8 mouse cellular contexts compared by ENCODE assay signal in the genomic region with DNA sequence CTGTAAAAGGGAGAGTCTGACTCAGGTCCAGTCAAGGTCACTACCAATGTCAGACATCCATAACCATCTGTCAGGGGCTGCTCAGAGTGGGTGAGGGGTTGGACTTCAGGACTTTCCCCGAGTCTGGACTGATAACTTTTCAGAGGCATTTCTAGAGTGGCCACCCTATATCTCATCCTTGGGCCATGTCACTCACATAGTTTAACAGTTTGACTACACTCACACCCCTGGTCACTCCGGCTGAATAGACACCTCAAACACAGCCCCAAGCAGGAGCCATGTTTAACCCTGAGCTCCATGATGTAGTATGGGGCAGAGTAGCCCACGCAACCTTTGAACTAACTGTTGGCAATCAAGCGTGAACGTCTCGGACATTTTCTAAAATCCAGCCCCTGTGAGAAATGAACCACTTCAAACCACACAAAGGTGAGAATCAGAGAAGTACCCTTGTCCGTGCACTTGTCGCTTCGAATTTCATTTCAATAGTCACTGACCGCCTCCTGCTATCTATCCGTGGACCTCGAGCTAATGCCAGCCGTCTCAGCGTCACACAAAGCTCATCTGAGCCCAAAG. TPM values are rescaled to one million over a fixed set of nuclear protein-coding genes. Genes with fewer than 3 reads are reported as not detected.
DNase-seq lines count a peak whose midpoint lies in the region; ATAC-seq and TF ChIP-seq lines count a peak whose summit lies in the region.

No protein-coding gene starts in this region.

- no peaks in the 10 kb centered on the region for H3K9me3 ChIP-seq in heart, embryonic 16.5 days (replicated peaks; ENCODE audit: control insufficient read depth, low read length)
- H3K9me3 ChIP-seq in hindbrain, embryonic 15.5 days: no peaks in the 10 kb centered on the region
- H3K9me3 ChIP-seq in midbrain, embryonic 14.5 days (ENCODE audit: control insufficient read depth, low read length): no peaks in the 10 kb centered on the region

- peak overlapping the region; percentile 89 for H3K27ac ChIP-seq in heart, embryonic 16.5 days (ENCODE audit: low read length)
- H3K27ac ChIP-seq in bone marrow macrophage, adult 2 months (ENCODE audit: insufficient read depth, low read depth, low read length): no peak overlapping the region
- H3K27ac ChIP-seq in hindbrain, embryonic 15.5 days (replicated peaks): peak overlapping the region; percentile 95
- H3K27ac ChIP-seq in midbrain, embryonic 14.5 days (replicated peaks; ENCODE audit: low read depth, low read length): peak overlapping the region; percentile 94

- TF ChIP-seq CTCF in bone marrow macrophage, adult 2 months (IDR thresholded peaks at IDR 0.05; ENCODE audit: low read depth, low read length): no peak

- H3K36me3 ChIP-seq in heart, embryonic 16.5 days (ENCODE audit: control insufficient read depth, insufficient read depth): no peaks in the 10 kb centered on the region
- 0 out of 2 replicates have a peak, but pooled peaks cover 3% of the 10 kb centered on the region for H3K36me3 ChIP-seq in hindbrain, embryonic 15.5 days
- H3K36me3 ChIP-seq in midbrain, embryonic 14.5 days (ENCODE audit: control insufficient read depth, insufficient read depth, low read length): peaks cover 16% of the 10 kb centered on the region

- H3K27me3 ChIP-seq in heart, embryonic 16.5 days (ENCODE audit: control insufficient read depth, insufficient read depth, low read length): no peaks in the 10 kb centered on the region
- H3K27me3 ChIP-seq in hindbrain, embryonic 15.5 days: no peaks in the 10 kb centered on the region
- H3K27me3 ChIP-seq in midbrain, embryonic 14.5 days (ENCODE audit: control insufficient read depth, insufficient read depth, low read length): no peaks in the 10 kb centered on the region

- DNase-seq in heart, adult 9 months (ENCODE audit: low spot score in 2 of 2): no peak
- DNase-seq in midbrain, embryonic 14.5 days: no peak
- no peak for DNase-seq in ovary, postnatal 36 days (ENCODE audit: low spot score)
- DNase-seq in cerebellum, adult 11 months: no peak
- DNase-seq in embryo, embryonic 10.5 days (ENCODE audit: low spot score): no peak

- WGBS in heart, embryonic 16.5 days: 11% methylated on average over 14 of the region's 14 CpGs
- WGBS in hindbrain, embryonic 15.5 days: 6% methylated on average over 14 of the region's 14 CpGs
- whole genome bisulfite sequencing in midbrain, embryonic 14.5 days: 6% methylated on average over 14 of the region's 14 CpGs

- H3K4me3 ChIP-seq in heart, embryonic 16.5 days (ENCODE audit: low read length): peak overlapping the region; percentile 80
- H3K4me3 ChIP-seq in bone marrow macrophage, adult 2 months (ENCODE audit: insufficient read depth, low read length): peak overlapping the region; percentile 64
- H3K4me3 ChIP-seq in hindbrain, embryonic 15.5 days: peak overlapping the region; percentile 64
- peak overlapping the region; percentile 75 for H3K4me3 ChIP-seq in midbrain, embryonic 14.5 days (replicated peaks; ENCODE audit: low read depth, low read length)

- peak overlapping the region; percentile 76 for H3K4me2 ChIP-seq in heart, embryonic 16.5 days (ENCODE audit: low read depth, low read length)
- peak overlapping the region; percentile 90 for H3K4me2 ChIP-seq in hindbrain, embryonic 15.5 days
- peak overlapping the region; percentile 97 for H3K4me2 ChIP-seq in midbrain, embryonic 14.5 days (ENCODE audit: low read length)

- peaks cover 19% of the 10 kb centered on the region for H3K4me1 ChIP-seq in heart, embryonic 16.5 days (ENCODE audit: control insufficient read depth, insufficient read depth, low read length)
- peaks cover 18% of the 10 kb centered on the region for H3K4me1 ChIP-seq in bone marrow macrophage, adult 2 months (ENCODE audit: control insufficient read depth, insufficient read depth, low read length)
- peaks cover 26% of the 10 kb centered on the region for H3K4me1 ChIP-seq in hindbrain, embryonic 15.5 days (replicated peaks)
- peaks cover 22% of the 10 kb centered on the region for H3K4me1 ChIP-seq in midbrain, embryonic 14.5 days (ENCODE audit: control insufficient read depth, insufficient read depth, low read length)

- ATAC-seq in heart, embryonic 16.5 days (replicated peaks; ENCODE audit: extremely low read depth, insufficient read depth, low FRiP score): no peak
- peak; percentile 15; the same call in 1 of the 2 replicates for ATAC-seq in hindbrain, embryonic 15.5 days (ENCODE audit: low FRiP score, low read depth)
- ATAC-seq in midbrain, embryonic 14.5 days (ENCODE audit: low FRiP score, low TSS enrichment): no peak

- no peak for TF ChIP-seq POLR2A in bone marrow macrophage, adult 2 months (IDR thresholded peaks at IDR 0.05; ENCODE audit: borderline replicate concordance, low read depth, low read length)

- peak overlapping the region; percentile 73 for H3K9ac ChIP-seq in heart, embryonic 16.5 days (ENCODE audit: low read length)
- peak overlapping the region; percentile 61 for H3K9ac ChIP-seq in hindbrain, embryonic 15.5 days
- H3K9ac ChIP-seq in midbrain, embryonic 14.5 days (replicated peaks; ENCODE audit: low read length): peak overlapping the region; percentile 48

RNA-seq across cellular contexts. Expression of a gene that starts 0.6 kb away (rescaled TPM):
- polyA plus RNA-seq in heart, embryonic 16.5 days (2015; fragmentation: Nextera tagmentation; extraction: Ambion mirVana): 35.1 and 37.1 TPM in 2 replicates
- polyA plus RNA-seq in bone marrow macrophage, adult 2 months (2012; ENCODE audit: insufficient read depth, insufficient read length, missing spikeins): 16.1 and 17.0 TPM in 2 replicates
- polyA plus RNA-seq in hindbrain, embryonic 15.5 days (2015; fragmentation: Nextera tagmentation; extraction: Ambion mirVana): 58.7 and 64.1 TPM in 2 replicates
- 58.2 and 75.9 TPM in 2 replicates for polyA plus RNA-seq in midbrain, embryonic 14.5 days (2014; fragmentation: Nextera tagmentation; extraction: Ambion mirVana)

RNA-seq across cellular contexts. Expression of a gene that starts 5.7 kb away (rescaled TPM):
- polyA plus RNA-seq in heart, embryonic 16.5 days (2015; fragmentation: Nextera tagmentation; extraction: Ambion mirVana): 225 and 234 TPM in 2 replicates
- 10.3 and 16.6 TPM in 2 replicates for polyA plus RNA-seq in bone marrow macrophage, adult 2 months (2012; ENCODE audit: insufficient read depth, insufficient read length, missing spikeins)
- polyA plus RNA-seq in hindbrain, embryonic 15.5 days (2015; fragmentation: Nextera tagmentation; extraction: Ambion mirVana): 27.0 and 28.4 TPM in 2 replicates
- 13.9 and 19.3 TPM in 2 replicates for polyA plus RNA-seq in midbrain, embryonic 14.5 days (2014; fragmentation: Nextera tagmentation; extraction: Ambion mirVana)

RNA-seq across cellular contexts. Expression of a gene that starts 6.4 kb away (rescaled TPM):
- 0.30 and 0.41 TPM in 2 replicates for polyA plus RNA-seq in heart, embryonic 16.5 days (2015; fragmentation: Nextera tagmentation; extraction: Ambion mirVana)
- polyA plus RNA-seq in bone marrow macrophage, adult 2 months (2012; ENCODE audit: insufficient read depth, insufficient read length, missing spikeins): 0.84 and 1.4 TPM in 2 replicates
- polyA plus RNA-seq in hindbrain, embryonic 15.5 days (2015; fragmentation: Nextera tagmentation; extraction: Ambion mirVana): 0.39 and 0.44 TPM in 2 replicates
- 0.61 and 0.70 TPM in 2 replicates for polyA plus RNA-seq in midbrain, embryonic 14.5 days (2014; fragmentation: Nextera tagmentation; extraction: Ambion mirVana)

RNA-seq across cellular contexts. Expression of a gene that starts 12.9 kb away (rescaled TPM):
- 13.1 and 15.0 TPM in 2 replicates for polyA plus RNA-seq in heart, embryonic 16.5 days (2015; fragmentation: Nextera tagmentation; extraction: Ambion mirVana)
- 11.7 and 13.1 TPM in 2 replicates for polyA plus RNA-seq in bone marrow macrophage, adult 2 months (2012; ENCODE audit: insufficient read depth, insufficient read length, missing spikeins)
- polyA plus RNA-seq in hindbrain, embryonic 15.5 days (2015; fragmentation: Nextera tagmentation; extraction: Ambion mirVana): 19.0 and 19.9 TPM in 2 replicates
- 14.4 and 17.1 TPM in 2 replicates for polyA plus RNA-seq in midbrain, embryonic 14.5 days (2014; fragmentation: Nextera tagmentation; extraction: Ambion mirVana)

RNA-seq across cellular contexts. Expression of a gene that starts 29.6 kb away (rescaled TPM):
- 31.6 and 32.7 TPM in 2 replicates for polyA plus RNA-seq in heart, embryonic 16.5 days (2015; fragmentation: Nextera tagmentation; extraction: Ambion mirVana)
- 30.8 and 35.1 TPM in 2 replicates for polyA plus RNA-seq in bone marrow macrophage, adult 2 months (2012; ENCODE audit: insufficient read depth, insufficient read length, missing spikeins)
- polyA plus RNA-seq in hindbrain, embryonic 15.5 days (2015; fragmentation: Nextera tagmentation; extraction: Ambion mirVana): 15.1 and 16.6 TPM in 2 replicates
- polyA plus RNA-seq in midbrain, embryonic 14.5 days (2014; fragmentation: Nextera tagmentation; extraction: Ambion mirVana): 9.6 and 16.8 TPM in 2 replicates
